Mouse (Mus musculus) embryonic facial prominence, embryonic 15.5 days (tissue): Measurements from ENCODE around the gene Fyb. TPM values are rescaled to one million over a fixed set of nuclear protein-coding genes. Genes with fewer than 3 reads are reported as not detected.
A peak's percentile ranks its signal among the peaks of the same experiment; 100 is the strongest.

Experiments used
- ATAC-seq: fragments of 200-750 bp; cut with Nextera tagmentation; 2 replicates; pipeline ENCODE4 v1.8.0; 2017; ENCODE audit warnings: low read depth, moderate TSS enrichment; ENCODE audit not compliant: insufficient number of reproducible peaks, low FRiP score, low TSS enrichment
- H3K27ac ChIP-seq: fragments of 300-500 bp; sonication (generic); replicated peaks from 2 replicates; pipeline ENCODE4 v1.5.1; 2015; ENCODE audit warnings: mild to moderate bottlenecking, inconsistent platforms
- H3K27me3 ChIP-seq: fragments of 300-500 bp; sonication (generic); 2 replicates; pipeline ENCODE4 v1.6.1; 2015; ENCODE audit warnings: inconsistent platforms
- H3K36me3 ChIP-seq: fragments of 300-500 bp; sonication (generic); 2 replicates; pipeline ENCODE4 v1.6.1; 2015; ENCODE audit warnings: mild to moderate bottlenecking, inconsistent platforms
- H3K4me1 ChIP-seq: fragments of 300-500 bp; sonication (generic); 2 replicates; pipeline ENCODE4 v1.6.1; 2015; ENCODE audit warnings: inconsistent platforms
- H3K4me2 ChIP-seq: fragments of 300-500 bp; sonication (generic); replicated peaks from 2 replicates; pipeline ENCODE4 v1.6.1; 2015; ENCODE audit warnings: mild to moderate bottlenecking, inconsistent platforms
- H3K4me3 ChIP-seq: fragments of 300-500 bp; sonication (generic); replicated peaks from 2 replicates; pipeline ENCODE4 v1.5.1; 2015; ENCODE audit warnings: mild to moderate bottlenecking, inconsistent platforms
- H3K9ac ChIP-seq: fragments of 300-500 bp; sonication (generic); 2 replicates; pipeline ENCODE4 v1.6.1; 2015; ENCODE audit warnings: inconsistent platforms
- H3K9me3 ChIP-seq: fragments of 300-500 bp; sonication (generic); replicated peaks from 2 replicates; pipeline ENCODE4 v1.6.1; 2016; ENCODE audit warnings: inconsistent platforms
- WGBS: fragments of 180-500 bp; shearing (Covaris S2); methylation state at CpG from one replicate; pipeline ENCODE4 v1.1.7; 2015; 5-methylcytosine and 5-hydroxymethylcytosine counted together
- polyA plus RNA-seq: library from polyadenylated mRNA; unstranded; fragments of >200 nt; fragmentation: Nextera tagmentation; extraction: Ambion mirVana; gene quantifications from 2 replicates; pipeline ENCODE4 v1.2.1, GENCODE M21; 2015

Fyb gene
- polyA plus RNA-seq, 1 experiment from 2014 or later: 12.5 TPM

DNA sequence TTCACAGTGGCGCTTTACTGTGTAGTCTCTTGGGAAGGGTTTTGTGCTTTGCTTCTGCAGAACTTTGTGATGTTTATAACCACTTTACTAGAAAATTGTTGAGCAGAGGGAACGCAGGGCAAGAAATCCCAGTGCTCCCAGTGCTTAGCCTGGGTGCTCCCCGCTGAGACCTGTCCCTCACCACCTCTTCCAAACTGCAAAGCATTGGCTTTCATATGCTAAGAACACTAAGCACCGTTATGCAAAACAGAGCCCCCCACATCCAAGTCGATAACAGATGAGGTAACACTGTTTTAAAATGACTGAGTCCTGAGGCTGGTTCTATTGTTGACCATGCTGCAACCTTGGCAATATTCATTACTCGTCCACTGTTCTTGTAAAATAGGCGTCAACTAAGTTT, 141.3 kb downstream of the Fyb start:
- no peak overlapping the region for H3K4me3 ChIP-seq
- WGBS: 69% methylated on average over 7 of the region's 7 CpGs
- H3K9ac ChIP-seq: no peak overlapping the region
- no peaks in the 10 kb centered on the region for H3K36me3 ChIP-seq
- no peaks in the 10 kb centered on the region for H3K9me3 ChIP-seq
- H3K27ac ChIP-seq: no peak overlapping the region
- H3K4me2 ChIP-seq: no peak overlapping the region
- H3K27me3 ChIP-seq: no peaks in the 10 kb centered on the region
- no peak for ATAC-seq
- H3K4me1 ChIP-seq: no peaks in the 10 kb centered on the region

GRCm38 (mm10) chr15:6666072-6666471, 143.4 kb downstream of the Fyb start:
- Histone ChIP-seq H3K36me3 (no peaks in the 10 kb centered on the region), H3K27ac (no peak overlapping the region), H3K4me2 (no peak overlapping the region), H3K4me1 (no peaks in the 10 kb centered on the region), H3K27me3 (no peaks in the 10 kb centered on the region), H3K9ac (no peak overlapping the region), H3K4me3 (no peak overlapping the region), H3K9me3 (no peaks in the 10 kb centered on the region)
- WGBS: 26% methylated on average over 5 of the region's 5 CpGs
- no peak for ATAC-seq

DNA sequence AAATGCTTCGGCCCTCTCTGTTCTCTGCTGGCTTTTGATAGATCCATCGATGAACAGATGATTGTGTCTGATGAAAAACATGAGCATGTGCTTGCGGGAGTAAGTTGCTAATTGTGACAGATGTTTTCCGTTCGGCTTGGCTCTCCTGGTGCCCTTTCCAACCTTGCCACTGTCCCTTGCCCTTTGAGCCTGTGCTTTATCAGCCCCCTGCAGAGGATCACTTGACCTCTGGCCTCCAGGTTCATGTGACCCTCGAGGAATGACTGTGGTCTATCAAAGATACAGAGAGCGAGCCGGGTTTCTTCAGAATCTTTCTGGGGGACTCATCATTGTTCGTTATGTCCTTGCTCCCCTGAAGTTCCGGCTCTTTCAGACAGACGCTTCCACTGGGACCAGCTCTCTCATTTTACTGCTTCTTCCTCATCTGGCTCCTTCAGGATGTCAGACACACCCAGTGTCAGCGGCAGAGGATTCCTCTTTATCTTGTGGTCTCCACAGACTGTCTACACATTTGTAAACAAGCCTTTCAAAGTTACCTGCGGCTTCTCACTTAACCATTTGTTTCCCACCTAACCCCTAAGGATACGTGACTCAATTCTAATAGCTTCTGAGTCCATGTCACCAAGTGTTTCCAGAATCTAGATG, 146.3 kb downstream of the Fyb start:
- H3K27me3 ChIP-seq: no peaks in the 10 kb centered on the region
- H3K4me1 ChIP-seq: no peaks in the 10 kb centered on the region
- no peak overlapping the region for H3K27ac ChIP-seq
- no peak overlapping the region for H3K4me2 ChIP-seq
- 24% methylated on average over 14 of the region's 14 CpGs for WGBS
- no peaks in the 10 kb centered on the region for H3K36me3 ChIP-seq
- no peaks in the 10 kb centered on the region for H3K9me3 ChIP-seq
- no peak overlapping the region for H3K9ac ChIP-seq
- no peak for ATAC-seq
- no peak overlapping the region for H3K4me3 ChIP-seq

GRCm38 (mm10) chr15:6678479-6678878, 155.8 kb downstream of the Fyb start:
- WGBS: 71% methylated on average over 2 of the region's 2 CpGs
- no peak overlapping the region for H3K27ac ChIP-seq
- ATAC-seq: no peak
- no peak overlapping the region for H3K9ac ChIP-seq
- H3K9me3 ChIP-seq: no peaks in the 10 kb centered on the region
- H3K4me3 ChIP-seq: no peak overlapping the region
- no peak overlapping the region for H3K4me2 ChIP-seq
- no peaks in the 10 kb centered on the region for H3K4me1 ChIP-seq
- H3K36me3 ChIP-seq: no peaks in the 10 kb centered on the region
- H3K27me3 ChIP-seq: no peaks in the 10 kb centered on the region

GRCm38 (mm10) chr15:6702164-6702563, 179.5 kb downstream of the Fyb start:
- WGBS: 64% methylated on average over 2 of the region's 2 CpGs

GRCm38 (mm10) chr15:6705351-6705901, 182.8 kb downstream of the Fyb start:
- Histone ChIP-seq H3K4me1 (peaks cover 13% of the 10 kb centered on the region), H3K36me3 (no peaks in the 10 kb centered on the region), H3K4me2 (no peak overlapping the region), H3K4me3 (no peak overlapping the region), H3K27ac (no peak overlapping the region), H3K27me3 (peaks cover 14% of the 10 kb centered on the region), H3K9me3 (no peaks in the 10 kb centered on the region), H3K9ac (no peak overlapping the region)
- no peak for ATAC-seq
- 56% methylated on average over 7 of the region's 7 CpGs for WGBS

More at GRCm38 (mm10) chr15:6702164-6702563, 179.5 kb downstream of the Fyb start:
- no peaks in the 10 kb centered on the region; the same call in 1 of the 2 replicates for H3K4me1 ChIP-seq
- H3K9ac ChIP-seq: no peak overlapping the region
- no peak for ATAC-seq
- no peak overlapping the region for H3K4me3 ChIP-seq
- H3K27me3 ChIP-seq: peaks cover 14% of the 10 kb centered on the region
- H3K4me2 ChIP-seq: no peak overlapping the region
- no peaks in the 10 kb centered on the region for H3K9me3 ChIP-seq
- no peak overlapping the region for H3K27ac ChIP-seq
- no peaks in the 10 kb centered on the region for H3K36me3 ChIP-seq

DNA sequence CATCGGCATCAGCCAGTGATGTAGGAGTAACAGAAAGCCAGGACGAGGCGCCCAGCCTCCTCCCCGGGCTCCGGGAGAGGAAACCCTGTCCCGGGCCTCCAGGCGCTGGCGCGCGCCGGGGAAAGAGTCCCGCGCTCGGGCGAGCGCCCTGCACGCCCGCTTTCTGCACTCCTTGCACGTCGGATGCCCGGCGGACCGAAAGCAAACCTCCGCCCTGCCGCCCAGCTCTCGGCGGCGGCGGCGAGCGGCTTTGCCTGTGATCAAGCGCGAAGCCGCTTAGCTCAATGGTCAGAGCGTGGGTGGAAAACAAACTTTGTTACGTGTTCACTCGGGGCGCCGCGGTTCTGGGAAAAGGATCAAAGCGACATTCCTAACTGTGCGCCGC, 184.9 kb downstream of the Fyb start:
- H3K27ac ChIP-seq: peak overlapping the region; percentile 93
- H3K4me2 ChIP-seq: peak overlapping the region; percentile 75
- peak overlapping the region; percentile 94 for H3K9ac ChIP-seq
- ATAC-seq: peak; percentile 67
- H3K27me3 ChIP-seq: peaks cover 14% of the 10 kb centered on the region
- peaks cover 16% of the 10 kb centered on the region for H3K4me1 ChIP-seq
- 0% methylated on average over 43 of the region's 43 CpGs for WGBS
- H3K36me3 ChIP-seq: no peaks in the 10 kb centered on the region
- H3K9me3 ChIP-seq: no peaks in the 10 kb centered on the region
- H3K4me3 ChIP-seq: peak overlapping the region; percentile 90

GRCm38 (mm10) chr15:6707936-6708525, 185.4 kb downstream of the Fyb start, which contains the start of gene Rictor:
Gene Rictor (plus strand): TSS chr15:6708379.
- Histone ChIP-seq H3K4me3 (peak within 1 kb of the TSS; percentile 90), H3K4me1 (peaks cover 20% of the 10 kb centered on the region), H3K9ac (peak within 1 kb of the TSS; percentile 94), H3K27ac (peak within 1 kb of the TSS; percentile 93), H3K27me3 (peaks cover 14% of the 10 kb centered on the region), H3K9me3 (no peaks in the 10 kb centered on the region), H3K4me2 (peak within 1 kb of the TSS; percentile 81), H3K36me3 (no peaks in the 10 kb centered on the region)
- peak; percentile 86 for ATAC-seq
- under 1% methylated on average over 56 of the region's 82 CpGs for WGBS

GRCm38 (mm10) chr15:6708526-6709441, 186.1 kb downstream of the Fyb start:
- under 1% methylated on average over 82 of the region's 89 CpGs for WGBS
- H3K4me3 ChIP-seq: peak overlapping the region; percentile 90
- peak; percentile 76 for ATAC-seq
- peak overlapping the region; percentile 81 for H3K4me2 ChIP-seq
- no peaks in the 10 kb centered on the region for H3K9me3 ChIP-seq
- H3K27ac ChIP-seq: peak overlapping the region; percentile 93
- peak overlapping the region; percentile 94 for H3K9ac ChIP-seq
- peaks cover 14% of the 10 kb centered on the region for H3K27me3 ChIP-seq
- H3K36me3 ChIP-seq: no peaks in the 10 kb centered on the region
- H3K4me1 ChIP-seq: peaks cover 21% of the 10 kb centered on the region

GRCm38 (mm10) chr15:6709618-6710017, 187.0 kb downstream of the Fyb start:
- H3K4me3 ChIP-seq: peak overlapping the region; percentile 90
- WGBS: 12% methylated on average over 8 of the region's 8 CpGs
- peak overlapping the region; percentile 81 for H3K4me2 ChIP-seq
- no peak overlapping the region for H3K9ac ChIP-seq
- H3K36me3 ChIP-seq: no peaks in the 10 kb centered on the region
- H3K9me3 ChIP-seq: no peaks in the 10 kb centered on the region
- H3K27me3 ChIP-seq: peaks cover 12% of the 10 kb centered on the region
- no peak overlapping the region for H3K27ac ChIP-seq
- no peak for ATAC-seq
- peaks cover 22% of the 10 kb centered on the region for H3K4me1 ChIP-seq

DNA sequence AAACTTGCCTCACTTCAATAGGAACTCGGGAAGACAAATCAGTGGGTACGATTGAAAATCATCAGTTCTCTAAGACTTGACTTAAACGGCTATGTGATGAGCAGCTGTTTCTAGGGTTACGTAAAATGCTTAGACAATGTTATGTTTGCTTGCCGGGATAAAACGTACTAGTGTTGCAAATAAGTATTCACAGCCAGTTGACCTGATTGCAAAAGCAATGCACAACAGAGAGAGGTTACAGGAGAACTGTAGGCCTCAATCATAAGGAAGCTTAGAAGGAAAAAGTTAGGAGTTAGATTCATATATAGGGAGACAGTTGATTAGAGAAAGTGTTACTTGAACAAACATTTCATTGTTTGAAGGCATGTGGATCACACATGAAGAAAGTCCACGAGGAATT, 187.7 kb downstream of the Fyb start:
- Histone ChIP-seq H3K36me3 (no peaks in the 10 kb centered on the region), H3K27me3 (peaks cover 12% of the 10 kb centered on the region), H3K4me2 (peak overlapping the region; percentile 81; the same call in 1 of the 2 replicates), H3K9ac (no peak overlapping the region), H3K4me1 (peaks cover 28% of the 10 kb centered on the region), H3K9me3 (no peaks in the 10 kb centered on the region), H3K27ac (no peak overlapping the region), H3K4me3 (peak overlapping the region; percentile 90; the same call in 1 of the 2 replicates)
- ATAC-seq: no peak
- WGBS: 47% methylated on average over 7 of the region's 7 CpGs
